Mouse (Mus musculus): ENCODE measurements at regions not wholly inside any gene's neighbourhood (a gene's known extent, or its start where the extent isn't known, plus 50 kb on each side); places are given as distances from the start of the nearest gene placed in this dataset.

DNA sequence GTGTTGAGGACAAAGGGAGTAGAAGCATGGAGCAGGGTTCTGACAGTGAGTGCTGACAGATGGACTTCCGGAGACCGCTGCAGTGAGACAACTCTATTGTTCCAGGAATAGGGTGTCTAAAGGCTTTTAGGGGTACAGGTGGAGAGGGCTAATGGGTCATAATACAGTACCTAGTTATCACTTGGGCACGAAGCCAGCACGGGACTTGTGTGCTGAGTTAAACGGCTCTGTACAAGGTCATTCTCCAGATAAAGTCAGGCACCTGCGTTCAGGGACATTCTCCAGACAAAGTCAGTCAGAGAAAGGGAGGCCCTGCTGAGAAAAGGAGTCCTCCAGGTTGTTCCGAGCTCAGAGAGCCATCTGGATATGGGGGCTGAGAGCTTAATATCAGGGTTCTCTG, 60.2 kb upstream of the Itga6 start:
- H3K4me3 ChIP-seq (replicated peaks; ENCODE audit: low read length): no peak overlapping the region
- DNase-seq (ENCODE audit: low spot score) (no peak), ATAC-seq (ENCODE audit: low FRiP score, low read depth) (no peak)
- H3K9me3 ChIP-seq (ENCODE audit: control insufficient read depth, low read length): no peaks in the 10 kb centered on the region
- H3K4me2 ChIP-seq (replicated peaks; ENCODE audit: low read depth, low read length, severe bottlenecking): no peak overlapping the region
- no peak for TF ChIP-seq POLR2A (IDR thresholded peaks at IDR 0.05; ENCODE audit: borderline replicate concordance, extremely low read depth, insufficient read depth, insufficient read length)
- no peak overlapping the region for H3K27ac ChIP-seq (replicated peaks; ENCODE audit: low read depth, low read length)
- H3K36me3 ChIP-seq (ENCODE audit: control insufficient read depth, insufficient read depth, low read length): no peaks in the 10 kb centered on the region
- WGBS: 80% methylated on average over 7 of the region's 7 CpGs
- H3K9ac ChIP-seq (ENCODE audit: low read depth, low read length, severe bottlenecking): no peak overlapping the region
- no peaks in the 10 kb centered on the region for H3K27me3 ChIP-seq (ENCODE audit: control insufficient read depth, insufficient read depth, low read length)
- no peaks in the 10 kb centered on the region for H3K4me1 ChIP-seq (ENCODE audit: control insufficient read depth, insufficient read depth, low read length)

DNA sequence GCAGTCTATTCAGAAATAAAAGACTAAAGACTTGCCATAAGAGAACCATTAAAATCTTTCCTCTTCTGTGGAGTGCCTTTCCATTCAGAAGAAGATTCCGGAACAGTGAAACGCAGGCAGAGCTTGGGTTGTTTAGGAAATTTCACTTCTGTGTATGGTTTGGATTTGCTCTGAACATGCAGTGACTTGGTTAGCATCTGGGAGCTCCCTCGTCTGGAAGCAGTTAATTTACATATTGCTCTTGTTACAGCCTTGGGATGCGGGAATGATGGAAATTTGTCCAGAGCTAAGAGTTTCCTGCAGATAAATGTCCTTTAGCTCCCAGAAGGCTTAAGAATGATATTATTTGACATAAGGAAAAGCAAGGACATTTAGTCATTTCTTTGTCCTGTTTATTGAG, 56.4 kb upstream of the Itga6 start:
- Histone ChIP-seq H3K27ac (replicated peaks; ENCODE audit: low read depth, low read length) (no peak overlapping the region), H3K9ac (ENCODE audit: low read depth, low read length, severe bottlenecking) (no peak overlapping the region), H3K27me3 (ENCODE audit: control insufficient read depth, insufficient read depth, low read length) (no peaks in the 10 kb centered on the region), H3K9me3 (ENCODE audit: control insufficient read depth, low read length) (no peaks in the 10 kb centered on the region), H3K4me1 (ENCODE audit: control insufficient read depth, insufficient read depth, low read length) (peaks cover 6% of the 10 kb centered on the region), H3K4me2 (replicated peaks; ENCODE audit: low read depth, low read length, severe bottlenecking) (no peak overlapping the region), H3K36me3 (ENCODE audit: control insufficient read depth, insufficient read depth, low read length) (no peaks in the 10 kb centered on the region), H3K4me3 (replicated peaks; ENCODE audit: low read length) (no peak overlapping the region)
- WGBS: 41% methylated on average over 4 of the region's 4 CpGs
- DNase-seq (ENCODE audit: low spot score) (no peak), ATAC-seq (ENCODE audit: low FRiP score, low read depth) (no peak)
- no peak for TF ChIP-seq POLR2A (IDR thresholded peaks at IDR 0.05; ENCODE audit: borderline replicate concordance, extremely low read depth, insufficient read depth, insufficient read length)

DNA sequence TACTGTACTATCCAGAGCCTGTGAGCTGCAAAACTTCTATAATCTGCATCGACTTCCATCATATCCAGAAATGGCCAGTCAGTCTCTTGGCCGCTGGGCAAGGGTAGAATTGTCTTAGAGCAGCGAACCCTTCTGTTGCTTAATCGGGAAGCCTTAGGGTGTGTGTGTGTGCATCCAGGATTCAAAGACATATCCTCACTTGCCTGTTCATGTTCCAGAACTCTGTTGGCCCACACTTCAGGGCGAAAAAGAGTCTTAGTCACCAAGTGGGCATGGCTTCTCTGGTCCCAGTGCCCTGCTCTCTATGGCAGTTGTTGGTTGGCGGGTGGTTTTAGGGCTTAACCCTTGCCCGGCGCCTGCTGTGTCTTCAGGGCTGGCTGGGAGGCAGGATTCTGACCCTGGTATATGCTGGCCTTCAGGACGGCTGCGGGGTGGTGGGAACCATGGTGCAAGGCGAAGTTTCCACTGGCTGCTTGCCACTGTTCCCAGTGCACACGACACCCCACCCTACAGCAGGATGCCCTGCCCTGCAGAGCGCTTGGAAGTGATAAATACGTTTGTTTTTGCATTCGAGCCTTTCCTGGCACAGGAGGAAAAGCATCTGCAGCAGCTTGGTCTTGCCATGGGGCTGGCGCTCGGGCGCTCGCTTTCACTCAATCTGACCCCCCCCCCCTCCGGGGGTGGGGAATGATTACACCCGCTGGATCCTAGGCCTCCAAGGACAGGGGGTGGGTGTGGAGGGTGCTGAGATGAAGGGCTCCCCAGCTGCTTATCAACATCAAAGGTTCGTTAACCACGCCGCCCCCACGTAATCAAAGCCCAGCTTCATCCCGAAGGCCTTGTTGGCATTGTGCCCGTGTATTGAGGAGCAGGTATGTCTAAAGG, 54.9 kb upstream of the Itga6 start:
- Histone ChIP-seq H3K9me3 (ENCODE audit: control insufficient read depth, low read length) (no peaks in the 10 kb centered on the region), H3K27ac (replicated peaks; ENCODE audit: low read depth, low read length) (no peak overlapping the region), H3K36me3 (ENCODE audit: control insufficient read depth, insufficient read depth, low read length) (no peaks in the 10 kb centered on the region), H3K4me1 (ENCODE audit: control insufficient read depth, insufficient read depth, low read length) (peaks cover 6% of the 10 kb centered on the region), H3K4me3 (replicated peaks; ENCODE audit: low read length) (no peak overlapping the region), H3K27me3 (ENCODE audit: control insufficient read depth, insufficient read depth, low read length) (no peaks in the 10 kb centered on the region), H3K4me2 (replicated peaks; ENCODE audit: low read depth, low read length, severe bottlenecking) (no peak overlapping the region), H3K9ac (ENCODE audit: low read depth, low read length, severe bottlenecking) (no peak overlapping the region)
- ATAC-seq (ENCODE audit: low FRiP score, low read depth) (no peak), DNase-seq (ENCODE audit: low spot score) (no peak)
- no peak for TF ChIP-seq POLR2A (IDR thresholded peaks at IDR 0.05; ENCODE audit: borderline replicate concordance, extremely low read depth, insufficient read depth, insufficient read length)
- WGBS: 50% methylated on average over 26 of the region's 27 CpGs

DNA sequence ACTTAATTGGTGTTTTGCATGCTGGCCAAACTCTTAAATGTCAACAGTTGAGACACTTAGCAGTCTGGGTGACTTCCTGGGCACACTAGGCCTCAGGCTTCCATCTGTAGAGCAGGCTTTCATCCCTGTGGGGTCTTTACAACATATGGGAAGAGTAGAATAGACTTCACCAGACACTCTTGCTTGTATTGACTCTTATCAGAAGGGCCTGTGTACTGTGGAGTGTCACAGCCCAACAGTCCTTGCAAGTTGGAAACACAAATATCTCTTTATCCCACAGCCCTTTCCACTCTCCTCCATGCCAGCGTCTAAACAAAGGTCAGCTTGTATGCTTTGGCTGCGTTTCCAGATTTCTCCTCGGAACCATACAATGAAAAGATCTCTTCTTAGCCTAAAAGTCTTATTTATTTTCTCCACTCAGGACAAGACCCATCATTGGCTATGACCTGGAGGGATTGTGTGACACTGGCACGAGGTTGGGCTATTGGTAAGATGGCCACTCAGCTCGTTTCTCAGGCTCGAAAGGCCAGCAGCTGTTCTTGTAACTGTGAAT, 50.6 kb upstream of the Itga6 start:
- whole genome bisulfite sequencing: 57% methylated on average over 6 of the region's 6 CpGs
- Histone ChIP-seq H3K36me3 (ENCODE audit: control insufficient read depth, insufficient read depth, low read length) (no peaks in the 10 kb centered on the region), H3K27me3 (ENCODE audit: control insufficient read depth, insufficient read depth, low read length) (no peaks in the 10 kb centered on the region), H3K9me3 (ENCODE audit: control insufficient read depth, low read length) (no peaks in the 10 kb centered on the region), H3K27ac (replicated peaks; ENCODE audit: low read depth, low read length) (no peak overlapping the region), H3K9ac (ENCODE audit: low read depth, low read length, severe bottlenecking) (no peak overlapping the region), H3K4me1 (ENCODE audit: control insufficient read depth, insufficient read depth, low read length) (peaks cover 18% of the 10 kb centered on the region), H3K4me2 (replicated peaks; ENCODE audit: low read depth, low read length, severe bottlenecking) (no peak overlapping the region), H3K4me3 (replicated peaks; ENCODE audit: low read length) (no peak overlapping the region)
- ATAC-seq (ENCODE audit: low FRiP score, low read depth): no peak
- no peak for DNase-seq (ENCODE audit: low spot score)
- no peak for TF ChIP-seq POLR2A (IDR thresholded peaks at IDR 0.05; ENCODE audit: borderline replicate concordance, extremely low read depth, insufficient read depth, insufficient read length)

All from limb, embryonic 14.5 days (tissue).